ENCODE assay signal across 8 mouse cellular contexts in genomic region chr16:17760657-17761056, GRCm38 (mm10). TPM values are rescaled to one million over a fixed set of nuclear protein-coding genes. Genes with fewer than 3 reads are reported as not detected.
A peak's percentile ranks its signal among the peaks of the same experiment; 100 is the strongest.
DNase-seq lines count a peak whose midpoint lies in the region; ATAC-seq and TF ChIP-seq lines count a peak whose summit lies in the region.

No protein-coding gene starts in this region.

- peaks cover 34% of the 10 kb centered on the region for H3K4me1 ChIP-seq in forebrain, embryonic 15.5 days
- H3K4me1 ChIP-seq in hindbrain, postnatal 0 days (ENCODE audit: insufficient read depth, low read length): peaks cover 8% of the 10 kb centered on the region; the same call in 1 of the 2 replicates
- peaks cover 24% of the 10 kb centered on the region for H3K4me1 ChIP-seq in liver, postnatal 0 days (ENCODE audit: insufficient read depth)
- H3K4me1 ChIP-seq in neural tube, embryonic 14.5 days (ENCODE audit: control insufficient read depth, insufficient read depth, low read length): peaks cover 14% of the 10 kb centered on the region; the same call in 1 of the 2 replicates

- TF ChIP-seq CTCF in hindbrain, postnatal 0 days (IDR thresholded peaks at IDR 0.05; ENCODE audit: low read depth): peak; percentile 69
- TF ChIP-seq CTCF in liver, postnatal 0 days (IDR thresholded peaks at IDR 0.05; ENCODE audit: low read depth): peak; percentile 82

- no peaks in the 10 kb centered on the region for H3K27me3 ChIP-seq in forebrain, embryonic 15.5 days
- H3K27me3 ChIP-seq in hindbrain, postnatal 0 days (ENCODE audit: insufficient read depth, low read length): no peaks in the 10 kb centered on the region
- no peaks in the 10 kb centered on the region for H3K27me3 ChIP-seq in liver, postnatal 0 days (ENCODE audit: insufficient read depth, low read length)
- H3K27me3 ChIP-seq in neural tube, embryonic 14.5 days (ENCODE audit: control insufficient read depth, insufficient read depth, low read length): no peaks in the 10 kb centered on the region

- H3K4me3 ChIP-seq in forebrain, embryonic 15.5 days: peak overlapping the region; percentile 60
- peak overlapping the region; percentile 64 for H3K4me3 ChIP-seq in hindbrain, postnatal 0 days (ENCODE audit: low read length)
- no peak overlapping the region for H3K4me3 ChIP-seq in liver, postnatal 0 days (ENCODE audit: low read depth, low read length)
- H3K4me3 ChIP-seq in neural tube, embryonic 14.5 days (ENCODE audit: low read depth, low read length): peak overlapping the region; percentile 73

- no peaks in the 10 kb centered on the region for H3K9me3 ChIP-seq in forebrain, embryonic 15.5 days
- H3K9me3 ChIP-seq in hindbrain, postnatal 0 days (ENCODE audit: low read length): no peaks in the 10 kb centered on the region
- H3K9me3 ChIP-seq in liver, postnatal 0 days (ENCODE audit: low read length): no peaks in the 10 kb centered on the region
- H3K9me3 ChIP-seq in neural tube, embryonic 14.5 days (ENCODE audit: control insufficient read depth, low read length): no peaks in the 10 kb centered on the region

- H3K4me2 ChIP-seq in forebrain, embryonic 15.5 days (replicated peaks): peak overlapping the region; percentile 74
- H3K4me2 ChIP-seq in hindbrain, postnatal 0 days (ENCODE audit: low read depth, low read length): peak overlapping the region; percentile 80
- peak overlapping the region; percentile 76 for H3K4me2 ChIP-seq in liver, postnatal 0 days (ENCODE audit: low read depth, low read length)
- peak overlapping the region; percentile 88 for H3K4me2 ChIP-seq in neural tube, embryonic 14.5 days (ENCODE audit: low read depth, low read length)

- TF ChIP-seq EP300 in liver, postnatal 0 days (IDR thresholded peaks at IDR 0.05; ENCODE audit: low read depth): no peak

- DNase-seq in ovary, postnatal 36 days (ENCODE audit: low spot score): peak; percentile 16
- no peak for DNase-seq in ovary, adult 18-20 months (ENCODE audit: low spot score)
- peak; percentile 49 for DNase-seq in c-Kit-positive CD71-positive TER-119-negative erythroid progenitor cells, embryonic 14.5 days (ENCODE audit: low read depth)
- peak; percentile 55 for DNase-seq in hindbrain, postnatal 0 days (ENCODE audit: low spot score)
- peak; percentile 64 for DNase-seq in liver, postnatal 0 days

- peaks cover 4% of the 10 kb centered on the region; the same call in 1 of the 2 replicates for H3K36me3 ChIP-seq in forebrain, embryonic 15.5 days
- 0 out of 2 replicates have a peak, but pooled peaks cover 5% of the 10 kb centered on the region for H3K36me3 ChIP-seq in hindbrain, postnatal 0 days (ENCODE audit: insufficient read depth, low read length)
- H3K36me3 ChIP-seq in liver, postnatal 0 days (replicated peaks; ENCODE audit: insufficient read depth, low read length): no peaks in the 10 kb centered on the region
- no peaks in the 10 kb centered on the region for H3K36me3 ChIP-seq in neural tube, embryonic 14.5 days (ENCODE audit: control insufficient read depth, insufficient read depth, low read length)

- ATAC-seq in forebrain, embryonic 15.5 days (replicated peaks): no peak; the same call in 1 of the 2 replicates
- ATAC-seq in hindbrain, postnatal 0 days: peak; percentile 25; the same call in 1 of the 2 replicates
- peak; percentile 54 for ATAC-seq in liver, postnatal 0 days
- no peak for ATAC-seq in neural tube, embryonic 14.5 days (ENCODE audit: low read depth)
- no peak for ATAC-seq in inflammation-experienced regulatory T-cells, adult 6 months

- H3K27ac ChIP-seq in forebrain, embryonic 15.5 days (replicated peaks): 0 out of 2 replicates have a peak overlapping the region, but pooled peaks have one; percentile 65
- no peak overlapping the region for H3K27ac ChIP-seq in hindbrain, postnatal 0 days
- H3K27ac ChIP-seq in liver, postnatal 0 days (ENCODE audit: low read depth): no peak overlapping the region
- H3K27ac ChIP-seq in neural tube, embryonic 14.5 days (ENCODE audit: low read depth, low read length): no peak overlapping the region

- 42% methylated on average over 8 of the region's 8 CpGs for WGBS in forebrain, embryonic 15.5 days
- 40% methylated on average over 8 of the region's 8 CpGs for WGBS in hindbrain, postnatal 0 days
- 33% methylated on average over 8 of the region's 8 CpGs for WGBS in liver, postnatal 0 days (ENCODE audit: insufficient replicate concordance)
- WGBS in neural tube, embryonic 14.5 days: 39% methylated on average over 8 of the region's 8 CpGs

- no peak overlapping the region for H3K9ac ChIP-seq in forebrain, embryonic 15.5 days (replicated peaks)
- no peak overlapping the region for H3K9ac ChIP-seq in hindbrain, postnatal 0 days (replicated peaks; ENCODE audit: low read length)
- H3K9ac ChIP-seq in liver, postnatal 0 days (replicated peaks): peak overlapping the region; percentile 61; the same call in 1 of the 2 replicates
- H3K9ac ChIP-seq in neural tube, embryonic 14.5 days (replicated peaks; ENCODE audit: low read depth, low read length): no peak overlapping the region

RNA-seq across cellular contexts. Expression of gene Klhl22, which starts 1.2 kb away (rescaled TPM):
- polyA plus RNA-seq in forebrain, embryonic 15.5 days (2015; fragmentation: Nextera tagmentation; extraction: Ambion mirVana): 69.7 and 72.1 TPM in 2 replicates
- 176 and 190 TPM in 2 replicates for total RNA-seq in hindbrain, postnatal 0 days (2014; rRNA removed)
- polyA plus RNA-seq in hindbrain, postnatal 0 days (2015; fragmentation: Nextera tagmentation; extraction: Ambion mirVana): 69.6 and 80.5 TPM in 2 replicates
- 7.8 and 8.0 TPM in 2 replicates for polyA plus RNA-seq in liver, postnatal 0 days (2015; fragmentation: Nextera tagmentation; extraction: Ambion mirVana)
- 90.9 and 98.9 TPM in 2 replicates for polyA plus RNA-seq in neural tube, embryonic 14.5 days (2014; fragmentation: Nextera tagmentation; extraction: Ambion mirVana)
- polyA plus RNA-seq in inflammation-experienced regulatory T-cells, adult 6 months (2017; shearing (Covaris generic)): 10 to 100 TPM; 11.8 to 28.7 (median 13.4) TPM

RNA-seq across cellular contexts. Expression of gene Med15, which starts 28.0 kb away (rescaled TPM):
- polyA plus RNA-seq in forebrain, embryonic 15.5 days (2015; fragmentation: Nextera tagmentation; extraction: Ambion mirVana): 44.9 and 48.2 TPM in 2 replicates
- 47.5 and 66.1 TPM in 2 replicates for total RNA-seq in hindbrain, postnatal 0 days (2014; rRNA removed)
- 33.8 and 39.2 TPM in 2 replicates for polyA plus RNA-seq in hindbrain, postnatal 0 days (2015; fragmentation: Nextera tagmentation; extraction: Ambion mirVana)
- 11.0 and 11.6 TPM in 2 replicates for polyA plus RNA-seq in liver, postnatal 0 days (2015; fragmentation: Nextera tagmentation; extraction: Ambion mirVana)
- polyA plus RNA-seq in neural tube, embryonic 14.5 days (2014; fragmentation: Nextera tagmentation; extraction: Ambion mirVana): 46.9 and 51.0 TPM in 2 replicates
- polyA plus RNA-seq in inflammation-experienced regulatory T-cells, adult 6 months (2017; shearing (Covaris generic)): 100 to 1,000 TPM in 1 of 3 experiments, 10 to 100 TPM in 2; 69.3 to 109 (median 71.8) TPM

RNA-seq across cellular contexts. Expression of gene Scarf2, which starts 36.4 kb away (rescaled TPM):
- polyA plus RNA-seq in forebrain, embryonic 15.5 days (2015; fragmentation: Nextera tagmentation; extraction: Ambion mirVana): 1.3 TPM in 2 replicates
- 15.5 and 15.6 TPM in 2 replicates for total RNA-seq in hindbrain, postnatal 0 days (2014; rRNA removed)
- polyA plus RNA-seq in hindbrain, postnatal 0 days (2015; fragmentation: Nextera tagmentation; extraction: Ambion mirVana): 2.0 and 2.3 TPM in 2 replicates
- polyA plus RNA-seq in liver, postnatal 0 days (2015; fragmentation: Nextera tagmentation; extraction: Ambion mirVana): 0.97 and 1.6 TPM in 2 replicates
- 0.95 and 2.0 TPM in 2 replicates for polyA plus RNA-seq in neural tube, embryonic 14.5 days (2014; fragmentation: Nextera tagmentation; extraction: Ambion mirVana)
- not detected for polyA plus RNA-seq in inflammation-experienced regulatory T-cells, adult 6 months (2017; shearing (Covaris generic))

Comparison
In these comparisons a context has a peak if more than half of its experiments do, and no peak if none do; other contexts are left out.
1. ATAC-seq: peak in hindbrain, postnatal 0 days (single experiment) and liver, postnatal 0 days (single experiment); none in forebrain, embryonic 15.5 days (single experiment), neural tube, embryonic 14.5 days (single experiment) and inflammation-experienced regulatory T-cells, adult 6 months (single experiment).
2. Peak in every context shown above with its lines, with median percentiles within 50 percentile points of each other: H3K4me2 ChIP-seq.